Mouse (Mus musculus) thymus, postnatal 4 days (tissue): ENCODE results near the gene Cysltr2.

Experiments used
- DNase-seq: peaks from one replicate; pipeline ENCODE4 v3.0.0; 2021

The Cysltr2 gene

GRCm38 (mm10) chr14:72985113-72985512 is 63.8 kb downstream of the Cysltr2 start:
- DNase-seq: no peak

- peak; percentile 82 for DNase-seq
Measured at GRCm38 (mm10) chr14:72983456-72983855, 65.5 kb downstream of the Cysltr2 start.

GRCm38 (mm10) chr14:72982981-72983436 is 65.9 kb downstream of the Cysltr2 start:
- DNase-seq: no peak

- no peak for DNase-seq
Measured at GRCm38 (mm10) chr14:72980761-72981160, 68.2 kb downstream of the Cysltr2 start.

- no peak for DNase-seq
Measured at GRCm38 (mm10) chr14:72980106-72980505, 68.8 kb downstream of the Cysltr2 start.

- DNase-seq: no peak
Measured at GRCm38 (mm10) chr14:72976111-72976510, 72.8 kb downstream of the Cysltr2 start.
